Mouse (Mus musculus) cerebellum, adult 2 months (tissue): ENCODE data around the gene Tango2.

Source experiments
- CTCF ChIP-seq: fragments of 200-500 bp; IDR thresholded peaks from 2 replicates; pipeline ENCODE4 v1.5.1; 2011; ENCODE audit warnings: low read depth, mild to moderate bottlenecking, control low read depth, low read length, moderate library complexity, borderline replicate concordance; ENCODE audit not compliant: insufficient read depth
- POLR2A ChIP-seq: fragments of 200-500 bp; IDR thresholded peaks from 2 replicates; pipeline ENCODE4 v1.6.1; 2011; ENCODE audit warnings: low read length, control low read depth, borderline replicate concordance; ENCODE audit not compliant: insufficient read depth

DNA sequence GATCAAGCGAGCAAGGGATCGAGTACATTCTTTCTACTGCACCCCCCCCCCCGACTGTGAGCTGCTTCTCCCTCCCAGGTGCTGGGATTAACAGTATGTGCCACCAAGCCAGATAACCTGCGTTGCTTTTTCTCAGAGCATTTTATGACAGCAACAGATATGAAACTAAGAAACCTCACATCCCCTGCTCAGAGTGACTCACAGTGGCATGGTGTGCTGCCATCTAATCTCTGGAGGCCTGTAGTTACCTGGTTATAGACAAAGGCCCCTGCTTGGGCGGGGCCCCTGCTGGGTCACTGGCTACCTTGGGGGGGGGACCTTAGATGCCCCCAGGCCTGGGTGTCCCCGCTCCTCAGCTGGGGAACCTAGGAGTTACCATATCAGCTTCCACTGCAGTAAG is 10.1 kb upstream of the Tango2 start:
- TF ChIP-seq CTCF, result no peak
- no peak for TF ChIP-seq POLR2A
